Mouse (Mus musculus) cerebellum, adult 2 months (tissue): ENCODE measurements at regions not wholly inside any gene's neighbourhood (a gene's known extent, or its start where the extent isn't known, plus 50 kb on each side); places are given as distances from the start of the nearest gene placed in this dataset.

Experiments
- CTCF ChIP-seq: fragments of 200-500 bp; IDR thresholded peaks from 2 replicates; pipeline ENCODE4 v1.5.1; 2011; ENCODE audit warnings: low read depth, mild to moderate bottlenecking, control low read depth, low read length, moderate library complexity, borderline replicate concordance; ENCODE audit not compliant: insufficient read depth
- POLR2A ChIP-seq: fragments of 200-500 bp; IDR thresholded peaks from 2 replicates; pipeline ENCODE4 v1.6.1; 2011; ENCODE audit warnings: low read length, control low read depth, borderline replicate concordance; ENCODE audit not compliant: insufficient read depth

- TF ChIP-seq CTCF (no peak), POLR2A (no peak)
Measured at GRCm38 (mm10) chr9:84754332-84754731, 558.2 kb upstream of the Gm11114 start.
